Mouse (Mus musculus) cerebellum, postnatal 36 days (tissue): ENCODE results near the gene Mtr.
"Not testable (repeated sequence)": the region's sequence is repeated elsewhere in the genome, so short reads cannot be mapped to it uniquely, and the experiment has no call there.

Experiments
- DNase-seq, 2 experiments: peaks; one replicate each; pipeline ENCODE4 v3.0.0; 2021 to 2022; ENCODE audit warnings: mixed read lengths in 2 of 2

The Mtr gene

GRCm38 (mm10) chr13:12153922-12154321, 104.0 kb downstream of the Mtr start:
- DNase-seq, result no peak

- no peak for DNase-seq
Observed at GRCm38 (mm10) chr13:12146918-12147507, 110.9 kb downstream of the Mtr start.

- no peak for DNase-seq
Observed at GRCm38 (mm10) chr13:12146402-12146801, 111.5 kb downstream of the Mtr start.

DNA sequence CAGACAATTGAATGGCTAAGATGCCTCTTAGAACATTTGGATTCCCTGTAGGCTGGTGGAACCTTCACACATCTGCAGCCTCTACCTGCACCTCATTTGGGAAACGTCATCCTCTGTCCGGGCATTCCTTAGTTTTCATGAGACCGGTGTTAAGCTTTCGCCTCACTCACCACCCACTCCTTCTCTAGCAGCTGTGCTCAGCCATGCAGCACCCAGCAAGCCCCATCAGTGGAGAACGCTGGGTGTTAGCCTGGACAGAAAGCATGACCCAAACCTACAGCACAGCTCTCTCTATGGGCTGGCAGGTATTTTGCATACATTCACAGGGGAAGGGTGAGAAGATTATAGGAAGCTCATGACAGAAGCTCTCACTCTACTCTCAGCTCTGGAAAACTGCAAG, 114.6 kb downstream of the Mtr start:
- no peak for DNase-seq

GRCm38 (mm10) chr13:12136461-12136860, 121.5 kb downstream of the Mtr start:
- not testable (repeated sequence) for DNase-seq

GRCm38 (mm10) chr13:12133549-12133948, 124.4 kb downstream of the Mtr start:
- DNase-seq, result no peak
